Mouse (Mus musculus) small intestine, adult 2 months (tissue): ENCODE results near the gene Vmn1r210. TPM values are rescaled to one million over a fixed set of nuclear protein-coding genes. Genes with fewer than 3 reads are reported as not detected.

Source experiments
- polyA plus RNA-seq: library from polyadenylated mRNA; depleted of rRNA; stranded (reverse); fragments of >200 nt; gene quantifications from 2 replicates; pipeline ENCODE4 v1.2.3, GENCODE M21; 2012; rRNA removed

Vmn1r210 gene
- polyA plus RNA-seq, 1 experiment, result not detected

Other genes with a start within 250 kb of the Vmn1r210 start
- gene Vmn1r205, start 238.3 kb downstream of the Vmn1r210 start, polyA plus RNA-seq, result not detected in 2 replicates
- not detected in 2 replicates for gene Vmn1r206, start 207.1 kb downstream of the Vmn1r210 start, polyA plus RNA-seq
- not detected in 2 replicates for gene Vmn1r207-ps, start 101.7 kb downstream of the Vmn1r210 start, polyA plus RNA-seq
- gene Vmn1r208, start 53.9 kb downstream of the Vmn1r210 start, polyA plus RNA-seq, result not detected in 2 replicates
- not detected in 2 replicates for gene Vmn1r209, start 21.7 kb downstream of the Vmn1r210 start, polyA plus RNA-seq
- gene Vmn1r211, start 26.2 kb upstream of the Vmn1r210 start, polyA plus RNA-seq, result not detected in 2 replicates
- gene Vmn1r212, start 52.9 kb upstream of the Vmn1r210 start, polyA plus RNA-seq, result not detected in 2 replicates
- not detected in 2 replicates for gene Vmn1r213, start 176.3 kb upstream of the Vmn1r210 start, polyA plus RNA-seq
- gene Vmn1r214, start 199.1 kb upstream of the Vmn1r210 start, polyA plus RNA-seq, result not detected in 2 replicates
- not detected in 2 replicates for gene Vmn1r215, start 236.7 kb upstream of the Vmn1r210 start, polyA plus RNA-seq